Mouse (Mus musculus) C2C12 (cell line): ENCODE data around the gene Kalrn. TPM values are rescaled to one million over a fixed set of nuclear protein-coding genes. Genes with fewer than 3 reads are reported as not detected.
A peak's percentile ranks its signal among the peaks of the same experiment; 100 is the strongest.

Source experiments
- H3K27me3 ChIP-seq: one replicate; pipeline ENCODE4 v1.6.1; 2011; ENCODE audit not compliant: control insufficient read depth, insufficient read depth, insufficient read length
- H3K36me3 ChIP-seq: one replicate; pipeline ENCODE4 v1.6.1; 2011; ENCODE audit not compliant: control insufficient read depth, insufficient read depth
- H3K4me3 ChIP-seq: one replicate; pipeline ENCODE4 v1.5.1; 2011; ENCODE audit warnings: mild to moderate bottlenecking, control low read depth; ENCODE audit not compliant: poor library complexity, insufficient read depth, severe bottlenecking
- H3K79me2 ChIP-seq: one replicate; pipeline ENCODE4 v1.6.1; 2011; ENCODE audit not compliant: control insufficient read depth, insufficient read depth
- H3K79me3 ChIP-seq: one replicate; pipeline ENCODE4 v1.6.1; 2011; ENCODE audit warnings: low read depth, control low read depth
- H3ac ChIP-seq: one replicate; pipeline ENCODE3; 2011; ENCODE audit warnings: low read depth; ENCODE audit not compliant: control insufficient read depth, insufficient read length
- CEBPB ChIP-seq: IDR thresholded peaks from one replicate; pipeline ENCODE4 v1.6.1; 2011; ENCODE audit warnings: low read depth, mild to moderate bottlenecking, control low read depth, moderate library complexity
- CTCF ChIP-seq: IDR thresholded peaks from one replicate; pipeline ENCODE4 v1.5.1; 2011; ENCODE audit not compliant: control insufficient read depth, insufficient read depth, insufficient read length
- FOSL1 ChIP-seq: IDR thresholded peaks from one replicate; pipeline ENCODE4 v1.8.0; 2011; ENCODE audit warnings: mild to moderate bottlenecking, low read length; ENCODE audit not compliant: poor library complexity, insufficient read depth, severe bottlenecking
- MAX ChIP-seq: IDR thresholded peaks from one replicate; pipeline ENCODE4 v1.6.1; 2011; ENCODE audit warnings: mild to moderate bottlenecking, control low read depth
- MYOD1 ChIP-seq: IDR thresholded peaks from one replicate; pipeline ENCODE4 v1.6.1; 2011; ENCODE audit warnings: low read depth; ENCODE audit not compliant: control insufficient read depth, insufficient read length
- MYOG ChIP-seq: IDR thresholded peaks from one replicate; pipeline ENCODE4 v1.6.1; 2011; ENCODE audit not compliant: control insufficient read depth, insufficient read length; ENCODE audit errors: extremely low read depth
- USF1 ChIP-seq: IDR thresholded peaks from one replicate; pipeline ENCODE4 v1.6.1; 2011; ENCODE audit warnings: low read depth, mild to moderate bottlenecking, control low read depth, moderate library complexity
- polyA plus RNA-seq: library from polyadenylated mRNA; unstranded; fragments of >200 nt; fragmentation: generic; extraction: Trizol; gene quantifications from one replicate; pipeline ENCODE4 v1.2.1, GENCODE M21; 2012; ENCODE audit warnings: missing spikeins

The Kalrn gene
- polyA plus RNA-seq, 1 experiment = 8.6 TPM

GRCm38 (mm10) chr16:34573856-34574491 lies 642 bp upstream of the Kalrn start:
- H3ac ChIP-seq = peak overlapping the region; percentile 78
- H3K36me3 ChIP-seq = no peaks in the 10 kb centered on the region
- H3K27me3 ChIP-seq = no peaks in the 10 kb centered on the region
- H3K79me3 ChIP-seq = no peaks in the 10 kb centered on the region
- peak overlapping the region; percentile 65 for H3K4me3 ChIP-seq
- TF ChIP-seq MYOG (no peak), MAX (no peak), MYOD1 (no peak), USF1 (no peak), CEBPB (no peak), FOSL1 (no peak), CTCF (no peak)
- peaks cover 38% of the 10 kb centered on the region for H3K79me2 ChIP-seq

- H3ac ChIP-seq = peak overlapping the region; percentile 86
- H3K79me3 ChIP-seq = no peaks in the 10 kb centered on the region
- H3K4me3 ChIP-seq = peak overlapping the region; percentile 65
- H3K27me3 ChIP-seq = no peaks in the 10 kb centered on the region
- no peaks in the 10 kb centered on the region for H3K36me3 ChIP-seq
- TF ChIP-seq FOSL1 (no peak), CEBPB (no peak), MYOG (no peak), MAX (no peak), MYOD1 (no peak), CTCF (no peak), USF1 (no peak)
- H3K79me2 ChIP-seq = peaks cover 45% of the 10 kb centered on the region
Observed at GRCm38 (mm10) chr16:34572406-34573150, 754 bp downstream of the Kalrn start.

GRCm38 (mm10) chr16:34571931-34572405 lies 1.4 kb downstream of the Kalrn start:
- TF ChIP-seq CEBPB (no peak), MYOG (no peak), MAX (no peak), USF1 (no peak), FOSL1 (no peak), CTCF (no peak), MYOD1 (no peak)

GRCm38 (mm10) chr16:34569897-34570296 lies 3.4 kb downstream of the Kalrn start:
- Histone ChIP-seq H3K79me2 (peaks cover 67% of the 10 kb centered on the region), H3K27me3 (no peaks in the 10 kb centered on the region), H3ac (no peak overlapping the region), H3K79me3 (no peaks in the 10 kb centered on the region), H3K36me3 (no peaks in the 10 kb centered on the region), H3K4me3 (no peak overlapping the region)
- TF ChIP-seq CEBPB (no peak), FOSL1 (no peak), CTCF (no peak), USF1 (no peak), MAX (no peak), MYOD1 (no peak), MYOG (no peak)

More at GRCm38 (mm10) chr16:34571931-34572405, 1.4 kb downstream of the Kalrn start:
- peak overlapping the region; percentile 65 for H3K4me3 ChIP-seq
- H3K36me3 ChIP-seq = no peaks in the 10 kb centered on the region
- peak overlapping the region; percentile 79 for H3ac ChIP-seq
- no peaks in the 10 kb centered on the region for H3K79me3 ChIP-seq
- no peaks in the 10 kb centered on the region for H3K27me3 ChIP-seq
- H3K79me2 ChIP-seq = peaks cover 47% of the 10 kb centered on the region

GRCm38 (mm10) chr16:34568831-34569230 lies 4.5 kb downstream of the Kalrn start:
- H3K4me3 ChIP-seq = no peak overlapping the region
- peaks cover 78% of the 10 kb centered on the region for H3K79me2 ChIP-seq
- no peaks in the 10 kb centered on the region for H3K27me3 ChIP-seq
- TF ChIP-seq MYOG (no peak), FOSL1 (no peak), USF1 (no peak), MAX (no peak), CEBPB (no peak), CTCF (no peak), MYOD1 (no peak)
- peaks cover 2% of the 10 kb centered on the region for H3K79me3 ChIP-seq
- H3ac ChIP-seq = no peak overlapping the region
- no peaks in the 10 kb centered on the region for H3K36me3 ChIP-seq
